In the genomic region with DNA sequence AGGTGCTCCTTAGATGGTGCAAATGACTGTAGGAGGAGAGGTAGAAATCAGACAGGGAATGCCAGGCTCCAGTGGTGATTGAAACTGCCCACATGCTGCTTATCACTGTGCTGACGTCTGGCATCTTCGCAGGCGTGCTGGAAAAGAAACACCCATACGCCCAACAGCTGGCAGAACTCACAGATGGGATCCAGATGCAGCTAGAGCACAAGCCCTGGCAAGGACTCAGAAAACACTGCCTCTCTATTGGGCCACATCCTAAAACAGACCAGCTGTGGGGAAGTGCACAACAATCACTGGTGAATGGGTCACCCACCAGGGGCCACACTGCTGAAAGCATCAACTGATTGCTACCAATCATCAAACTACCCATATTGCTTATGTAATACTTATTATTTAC, we compare ENCODE assay signal across 9 mouse cellular contexts.
DNase-seq lines count a peak whose midpoint lies in the region; ATAC-seq lines count a peak whose summit lies in the region.
"Had no signal": no experiment of that assay in that cellular context is flagged by ENCODE, and none has a peak within 500 bp of the region (broad histone marks: within the 10 kb centered on the region; RNA-seq: fewer than 3 reads in every experiment).

No protein-coding gene starts in this region.

- 53% methylated on average over 4 of the region's 4 CpGs for WGBS in embryonic facial prominence, embryonic 14.5 days

- peak; percentile 78 for DNase-seq in MN1 (ENCODE audit: low spot score)
- DNase-seq in embryonic facial prominence, embryonic 14.5 days (ENCODE audit: low spot score), result peak; percentile 86
- peak; percentile 80 to 83 for DNase-seq in heart, postnatal 10 days
- peak; percentile 61 to 71 for DNase-seq in lung, adult 18-20 months
- DNase-seq in spleen, postnatal 14 days (ENCODE audit: low spot score in 2 of 2), result no peak
- no peak for DNase-seq in right cerebral cortex, postnatal 4 days
- no peak for DNase-seq in adrenal gland, adult 8-10 months
- no peak for DNase-seq in spleen, adult 18-20 months

- H3K27me3 ChIP-seq in embryonic facial prominence, embryonic 14.5 days (replicated peaks; ENCODE audit: control insufficient read depth, insufficient read depth, low read length), result no peaks in the 10 kb centered on the region; the same call in 1 of the 2 replicates

- H3K4me2 ChIP-seq in embryonic facial prominence, embryonic 14.5 days (ENCODE audit: low read depth, low read length), result no peak overlapping the region

- H3K27ac ChIP-seq in embryonic facial prominence, embryonic 14.5 days (replicated peaks; ENCODE audit: low read depth, low read length), result no peak overlapping the region

- peak; percentile 77 for ATAC-seq in embryonic facial prominence, embryonic 14.5 days (ENCODE audit: low read depth)

- H3K9me3 ChIP-seq in embryonic facial prominence, embryonic 14.5 days (ENCODE audit: control insufficient read depth, low read length), result no peaks in the 10 kb centered on the region
- H3K9me3 ChIP-seq: G1E had no signal

- H3K4me1 ChIP-seq in embryonic facial prominence, embryonic 14.5 days (ENCODE audit: control insufficient read depth, insufficient read depth, low read length), result no peaks in the 10 kb centered on the region

- H3K4me3 ChIP-seq in embryonic facial prominence, embryonic 14.5 days (ENCODE audit: low read depth, low read length), result no peak overlapping the region

- H3K9ac ChIP-seq in embryonic facial prominence, embryonic 14.5 days (ENCODE audit: low read depth, low read length), result no peak overlapping the region

- intact Hi-C loops in heart, postnatal 10 days (cut with DNase I), result loop anchor here (5.0 to 10.0 kb wide), 3 partner anchors 246 to 288 kb away; a partner anchor contains a TSS

- no peaks in the 10 kb centered on the region for H3K36me3 ChIP-seq in embryonic facial prominence, embryonic 14.5 days (ENCODE audit: control insufficient read depth, insufficient read depth, low read length)
- H3K36me3 ChIP-seq: G1E had no signal

Comparison
In these comparisons a context has a peak if more than half of its experiments do, and no peak if none do; other contexts are left out.
1. DNase-seq: peak in MN1 (single experiment), embryonic facial prominence, embryonic 14.5 days (single experiment), heart, postnatal 10 days (2 of 2) and lung, adult 18-20 months (2 of 2); none in spleen, postnatal 14 days (0 of 2), right cerebral cortex, postnatal 4 days (single experiment), adrenal gland, adult 8-10 months (single experiment) and spleen, adult 18-20 months (0 of 2).